23 mouse cellular contexts compared by ENCODE assay signal in genomic region chr1:185579824-185580223, GRCm38 (mm10).
DNase-seq lines count a peak whose midpoint lies in the region; ATAC-seq and TF ChIP-seq lines count a peak whose summit lies in the region.
"Had no signal": no experiment of that assay in that cellular context is flagged by ENCODE, and none has a peak within 500 bp of the region (broad histone marks: within the 10 kb centered on the region; RNA-seq: fewer than 3 reads in every experiment).

No protein-coding gene starts in this region.

- 0 out of 2 replicates have a peak, but pooled peaks cover 3% of the 10 kb centered on the region for H3K9me3 ChIP-seq in limb, embryonic 14.5 days (ENCODE audit: control insufficient read depth, low read length)
- H3K9me3 ChIP-seq in limb, embryonic 10.5 days (replicated peaks): no peaks in the 10 kb centered on the region
- H3K9me3 ChIP-seq in lung, postnatal 0 days (ENCODE audit: low read length): no peaks in the 10 kb centered on the region
- H3K9me3 ChIP-seq: embryonic facial prominence, embryonic 15.5 days; forebrain, embryonic 10.5 days had no signal

- H3K4me2 ChIP-seq in limb, embryonic 14.5 days (replicated peaks; ENCODE audit: low read depth, low read length, severe bottlenecking): no peak overlapping the region
- no peak overlapping the region for H3K4me2 ChIP-seq in lung, postnatal 0 days (replicated peaks; ENCODE audit: low read depth, low read length)
- H3K4me2 ChIP-seq: embryonic facial prominence, embryonic 12.5 days; embryonic facial prominence, embryonic 15.5 days; forebrain, embryonic 12.5 days had no signal

- peak; percentile 98 for TF ChIP-seq EP300 in lung, postnatal 0 days (IDR thresholded peaks at IDR 0.05)

- WGBS in limb, embryonic 14.5 days: 70% methylated on average over 1 of the region's 1 CpGs
- 96% methylated on average over 1 of the region's 1 CpGs for WGBS in limb, embryonic 10.5 days
- 68% methylated on average over 1 of the region's 1 CpGs for WGBS in lung, postnatal 0 days

- DNase-seq in limb, embryonic 14.5 days (ENCODE audit: low spot score): peak; percentile 66
- no peak for DNase-seq in limb, embryonic 10.5 days (ENCODE audit: low spot score)
- peak; percentile 55 for DNase-seq in lung, postnatal 0 days (ENCODE audit: low spot score)
- no peak for DNase-seq in lung, postnatal 10 days
- DNase-seq in lung, postnatal 36 days: peak; percentile 7
- DNase-seq in lung, postnatal 14 days: no peak
- DNase-seq: adrenal gland, adult 2 months; adrenal gland, postnatal 10 days; adrenal gland, postnatal 25 days; cerebellum, adult 11 months; cerebellum, adult 18-20 months; cerebellum, adult 8-10 months; cerebellum, adult 9-11 months; cerebellum, postnatal 14 days; cerebellum, postnatal 36 days; embryo, embryonic 11 days had no signal

- no peak overlapping the region for H3K27ac ChIP-seq in limb, embryonic 14.5 days (replicated peaks; ENCODE audit: low read depth, low read length)
- no peak overlapping the region for H3K27ac ChIP-seq in limb, embryonic 10.5 days
- H3K27ac ChIP-seq in lung, postnatal 0 days (ENCODE audit: low read length): no peak overlapping the region
- H3K27ac ChIP-seq: embryonic facial prominence, embryonic 12.5 days; embryonic facial prominence, embryonic 15.5 days; forebrain, embryonic 10.5 days; forebrain, embryonic 12.5 days had no signal

- no peak overlapping the region for H3K9ac ChIP-seq in limb, embryonic 14.5 days (ENCODE audit: low read depth, low read length, severe bottlenecking)
- H3K9ac ChIP-seq in lung, postnatal 0 days (replicated peaks; ENCODE audit: low read depth): no peak overlapping the region
- H3K9ac ChIP-seq: embryonic facial prominence, embryonic 12.5 days; embryonic facial prominence, embryonic 15.5 days; forebrain, embryonic 12.5 days had no signal

- H3K4me1 ChIP-seq in limb, embryonic 14.5 days (ENCODE audit: control insufficient read depth, insufficient read depth, low read length): no peaks in the 10 kb centered on the region
- H3K4me1 ChIP-seq in limb, embryonic 10.5 days: no peaks in the 10 kb centered on the region
- H3K4me1 ChIP-seq in lung, postnatal 0 days (ENCODE audit: insufficient read depth, low read depth, low read length): no peaks in the 10 kb centered on the region
- H3K4me1 ChIP-seq: embryonic facial prominence, embryonic 15.5 days; forebrain, embryonic 10.5 days; forebrain, embryonic 12.5 days had no signal

- H3K27me3 ChIP-seq in limb, embryonic 14.5 days (ENCODE audit: control insufficient read depth, insufficient read depth, low read length): no peaks in the 10 kb centered on the region
- no peaks in the 10 kb centered on the region for H3K27me3 ChIP-seq in limb, embryonic 10.5 days (ENCODE audit: low read depth, poor library complexity, severe bottlenecking)
- no peaks in the 10 kb centered on the region for H3K27me3 ChIP-seq in lung, postnatal 0 days (replicated peaks; ENCODE audit: insufficient read depth, low read length)
- H3K27me3 ChIP-seq: embryonic facial prominence, embryonic 12.5 days; embryonic facial prominence, embryonic 15.5 days; forebrain, embryonic 12.5 days had no signal

- no peak for TF ChIP-seq CTCF in lung, postnatal 0 days (IDR thresholded peaks at IDR 0.05)

- peak; percentile 50 for ATAC-seq in limb, embryonic 14.5 days (ENCODE audit: low FRiP score, low read depth)
- ATAC-seq in lung, postnatal 0 days: peak; percentile 88
- ATAC-seq: forebrain, embryonic 14.5 days; forebrain, embryonic 16.5 days had no signal

- H3K4me3 ChIP-seq in limb, embryonic 14.5 days (replicated peaks; ENCODE audit: low read length): no peak overlapping the region
- no peak overlapping the region for H3K4me3 ChIP-seq in limb, embryonic 10.5 days
- no peak overlapping the region for H3K4me3 ChIP-seq in lung, postnatal 0 days (ENCODE audit: low read depth, low read length)
- H3K4me3 ChIP-seq: embryonic facial prominence, embryonic 12.5 days; embryonic facial prominence, embryonic 15.5 days; erythroblast, embryonic 14.5 days; forebrain, embryonic 10.5 days; forebrain, embryonic 12.5 days had no signal

- H3K36me3 ChIP-seq in limb, embryonic 14.5 days (ENCODE audit: control insufficient read depth, insufficient read depth, low read length): no peaks in the 10 kb centered on the region
- no peaks in the 10 kb centered on the region for H3K36me3 ChIP-seq in limb, embryonic 10.5 days
- no peaks in the 10 kb centered on the region for H3K36me3 ChIP-seq in lung, postnatal 0 days (ENCODE audit: insufficient read depth, low read length)
- H3K36me3 ChIP-seq: embryonic facial prominence, embryonic 12.5 days; embryonic facial prominence, embryonic 15.5 days; forebrain, embryonic 10.5 days; forebrain, embryonic 12.5 days had no signal

- no peak for TF ChIP-seq POLR2A in limb, embryonic 14.5 days (IDR thresholded peaks at IDR 0.05; ENCODE audit: borderline replicate concordance, extremely low read depth, insufficient read depth, insufficient read length)

Comparison
In these comparisons a context has a peak if more than half of its experiments do, and no peak if none do; other contexts are left out.
1. DNase-seq: peak in limb, embryonic 14.5 days (single experiment), lung, postnatal 0 days (single experiment) and lung, postnatal 36 days (single experiment); none in limb, embryonic 10.5 days (single experiment), lung, postnatal 10 days (single experiment) and lung, postnatal 14 days (single experiment).